Mouse (Mus musculus): ENCODE measurements at regions not wholly inside any gene's neighbourhood (a gene's known extent, or its start where the extent isn't known, plus 50 kb on each side); places are given as distances from the start of the nearest gene placed in this dataset.

- 64% methylated on average over 2 of the region's 2 CpGs for WGBS
- no peak for ATAC-seq (ENCODE audit: extremely low read depth, insufficient number of reproducible peaks, low FRiP score, low TSS enrichment)
- no peak overlapping the region for H3K27ac ChIP-seq (replicated peaks)
- 0 out of 2 replicates have a peak, but pooled peaks cover 5% of the 10 kb centered on the region for H3K27me3 ChIP-seq (replicated peaks)
- H3K9ac ChIP-seq = no peak overlapping the region
- no peaks in the 10 kb centered on the region for H3K36me3 ChIP-seq
- no peak overlapping the region for H3K4me3 ChIP-seq
- no peaks in the 10 kb centered on the region for H3K4me1 ChIP-seq
- no peak overlapping the region for H3K4me2 ChIP-seq
- no peaks in the 10 kb centered on the region for H3K9me3 ChIP-seq
These were observed 127.9 kb upstream of the Tfap2d start for GRCm38 (mm10) chr1:18974860-18975439.

- Histone ChIP-seq H3K4me2 (no peak overlapping the region), H3K9ac (no peak overlapping the region), H3K4me3 (no peak overlapping the region), H3K4me1 (no peaks in the 10 kb centered on the region), H3K27ac (replicated peaks) (no peak overlapping the region), H3K9me3 (no peaks in the 10 kb centered on the region), H3K36me3 (no peaks in the 10 kb centered on the region), H3K27me3 (replicated peaks) (0 out of 2 replicates have a peak, but pooled peaks cover 5% of the 10 kb centered on the region)
- 44% methylated on average over 2 of the region's 2 CpGs for WGBS
- no peak for ATAC-seq (ENCODE audit: extremely low read depth, insufficient number of reproducible peaks, low FRiP score, low TSS enrichment)
These were observed 127.3 kb upstream of the Tfap2d start for GRCm38 (mm10) chr1:18975500-18975899.

- no peak overlapping the region for H3K27ac ChIP-seq (replicated peaks)
- 0 out of 2 replicates have a peak, but pooled peaks cover 5% of the 10 kb centered on the region for H3K27me3 ChIP-seq (replicated peaks)
- H3K4me1 ChIP-seq = no peaks in the 10 kb centered on the region
- no peak overlapping the region for H3K9ac ChIP-seq
- no peaks in the 10 kb centered on the region for H3K36me3 ChIP-seq
- H3K4me2 ChIP-seq = no peak overlapping the region
- ATAC-seq (ENCODE audit: extremely low read depth, insufficient number of reproducible peaks, low FRiP score, low TSS enrichment) = no peak
- no peak overlapping the region for H3K4me3 ChIP-seq
- 43% methylated on average over 10 of the region's 10 CpGs for WGBS
- H3K9me3 ChIP-seq = no peaks in the 10 kb centered on the region
These were observed 126.0 kb upstream of the Tfap2d start for GRCm38 (mm10) chr1:18976705-18977309.

GRCm38 (mm10) chr1:18979141-18979540 is 123.7 kb upstream of the Tfap2d start:
- ATAC-seq (ENCODE audit: extremely low read depth, insufficient number of reproducible peaks, low FRiP score, low TSS enrichment) = no peak
- no peak overlapping the region for H3K27ac ChIP-seq (replicated peaks)
- H3K4me3 ChIP-seq = no peak overlapping the region
- no peaks in the 10 kb centered on the region for H3K4me1 ChIP-seq
- H3K4me2 ChIP-seq = no peak overlapping the region
- 70% methylated on average over 2 of the region's 2 CpGs for WGBS
- H3K27me3 ChIP-seq (replicated peaks) = 0 out of 2 replicates have a peak, but pooled peaks cover 5% of the 10 kb centered on the region
- no peaks in the 10 kb centered on the region for H3K9me3 ChIP-seq
- no peaks in the 10 kb centered on the region for H3K36me3 ChIP-seq
- H3K9ac ChIP-seq = no peak overlapping the region

GRCm38 (mm10) chr1:19016778-19017177 is 86.0 kb upstream of the Tfap2d start:
- H3K27ac ChIP-seq (replicated peaks) = no peak overlapping the region
- 71% methylated on average over 1 of the region's 1 CpGs for WGBS
- H3K9me3 ChIP-seq = no peaks in the 10 kb centered on the region
- ATAC-seq (ENCODE audit: extremely low read depth, insufficient number of reproducible peaks, low FRiP score, low TSS enrichment) = no peak
- no peaks in the 10 kb centered on the region for H3K36me3 ChIP-seq
- H3K4me2 ChIP-seq = no peak overlapping the region
- no peak overlapping the region for H3K9ac ChIP-seq
- H3K4me1 ChIP-seq = no peaks in the 10 kb centered on the region
- H3K27me3 ChIP-seq (replicated peaks) = no peaks in the 10 kb centered on the region
- H3K4me3 ChIP-seq = no peak overlapping the region
